In genomic region chr11:117091406-117091805, GRCm38 (mm10) we compare ENCODE assay signal across 10 mouse cellular contexts. TPM values are rescaled to one million over a fixed set of nuclear protein-coding genes. Genes with fewer than 3 reads are reported as not detected.
A peak's percentile ranks its signal among the peaks of the same experiment; 100 is the strongest.
DNase-seq lines count a peak whose midpoint lies in the region; ATAC-seq and TF ChIP-seq lines count a peak whose summit lies in the region.
"Had no signal": no experiment of that assay in that cellular context is flagged by ENCODE, and none has a peak within 500 bp of the region (broad histone marks: within the 10 kb centered on the region; RNA-seq: fewer than 3 reads in every experiment).

No protein-coding gene starts in this region.

- no peak overlapping the region for H3K27ac ChIP-seq in forebrain, embryonic 12.5 days
- H3K27ac ChIP-seq in forebrain, postnatal 0 days (ENCODE audit: low read depth, low read length), result no peak overlapping the region
- 0 out of 2 replicates have a peak overlapping the region, but pooled peaks have one; percentile 22 for H3K27ac ChIP-seq in liver, postnatal 0 days (ENCODE audit: low read depth)
- H3K27ac ChIP-seq in heart, postnatal 0 days (ENCODE audit: low read depth), result peak overlapping the region; percentile 85
- 0 out of 2 replicates have a peak overlapping the region, but pooled peaks have one; percentile 75 for H3K27ac ChIP-seq in limb, embryonic 15.5 days

- no peak for DNase-seq in forebrain, postnatal 0 days
- DNase-seq in liver, postnatal 0 days, result no peak
- no peak for DNase-seq in liver
- no peak for DNase-seq in heart, postnatal 0 days (ENCODE audit: low spot score)
- no peak for DNase-seq in adrenal gland, postnatal 4 days (ENCODE audit: low spot score in 2 of 2)
- DNase-seq in thymus, postnatal 25 days, result no peak
- DNase-seq: adrenal gland, postnatal 10 days; cerebellum, postnatal 36 days had no signal

- no peak overlapping the region for H3K9ac ChIP-seq in forebrain, embryonic 12.5 days
- H3K9ac ChIP-seq in forebrain, postnatal 0 days, result no peak overlapping the region
- no peak overlapping the region for H3K9ac ChIP-seq in liver, postnatal 0 days (replicated peaks)
- H3K9ac ChIP-seq in heart, postnatal 0 days (replicated peaks; ENCODE audit: low read depth, low read length), result no peak overlapping the region
- H3K9ac ChIP-seq in limb, embryonic 15.5 days, result no peak overlapping the region

- no peak for TF ChIP-seq CTCF in forebrain, postnatal 0 days (IDR thresholded peaks at IDR 0.05; ENCODE audit: low read depth)
- TF ChIP-seq CTCF in liver, postnatal 0 days (IDR thresholded peaks at IDR 0.05; ENCODE audit: low read depth), result no peak
- no peak for TF ChIP-seq CTCF in heart, postnatal 0 days (IDR thresholded peaks at IDR 0.05; ENCODE audit: low read depth)

- H3K27me3 ChIP-seq in forebrain, embryonic 12.5 days, result peaks cover 3% of the 10 kb centered on the region; the same call in 1 of the 2 replicates
- no peaks in the 10 kb centered on the region for H3K27me3 ChIP-seq in forebrain, postnatal 0 days (ENCODE audit: insufficient read depth, low read length)
- 0 out of 2 replicates have a peak, but pooled peaks cover 5% of the 10 kb centered on the region for H3K27me3 ChIP-seq in liver, postnatal 0 days (ENCODE audit: insufficient read depth, low read length)
- no peaks in the 10 kb centered on the region for H3K27me3 ChIP-seq in heart, postnatal 0 days (ENCODE audit: control insufficient read depth, insufficient read depth, low read length)
- H3K27me3 ChIP-seq in limb, embryonic 15.5 days, result no peaks in the 10 kb centered on the region

- no peak for TF ChIP-seq EP300 in liver, postnatal 0 days (IDR thresholded peaks at IDR 0.05; ENCODE audit: low read depth)
- TF ChIP-seq EP300 in heart, postnatal 0 days (IDR thresholded peaks at IDR 0.05; ENCODE audit: low read depth), result no peak; the same call in 1 of the 2 replicates

- no peak overlapping the region for H3K4me3 ChIP-seq in forebrain, embryonic 12.5 days (replicated peaks)
- no peak overlapping the region for H3K4me3 ChIP-seq in forebrain, postnatal 0 days (ENCODE audit: low read depth, low read length)
- no peak overlapping the region for H3K4me3 ChIP-seq in liver, postnatal 0 days (ENCODE audit: low read depth, low read length)
- H3K4me3 ChIP-seq in heart, postnatal 0 days (ENCODE audit: low read depth, low read length), result no peak overlapping the region
- no peak overlapping the region for H3K4me3 ChIP-seq in limb, embryonic 15.5 days

- WGBS in forebrain, embryonic 12.5 days, result 66% methylated on average over 4 of the region's 4 CpGs
- 69% methylated on average over 4 of the region's 4 CpGs for WGBS in forebrain, postnatal 0 days
- WGBS in liver, postnatal 0 days (ENCODE audit: insufficient replicate concordance), result 59% methylated on average over 4 of the region's 4 CpGs
- WGBS in heart, postnatal 0 days, result 53% methylated on average over 4 of the region's 4 CpGs
- 26% methylated on average over 4 of the region's 4 CpGs for WGBS in limb, embryonic 15.5 days

- H3K9me3 ChIP-seq in forebrain, embryonic 12.5 days, result no peaks in the 10 kb centered on the region
- no peaks in the 10 kb centered on the region for H3K9me3 ChIP-seq in forebrain, postnatal 0 days (ENCODE audit: low read length)
- no peaks in the 10 kb centered on the region for H3K9me3 ChIP-seq in liver, postnatal 0 days (ENCODE audit: low read length)
- H3K9me3 ChIP-seq in heart, postnatal 0 days (replicated peaks; ENCODE audit: control insufficient read depth, low read length), result no peaks in the 10 kb centered on the region
- no peaks in the 10 kb centered on the region for H3K9me3 ChIP-seq in limb, embryonic 15.5 days

- H3K4me2 ChIP-seq in forebrain, embryonic 12.5 days, result peak overlapping the region; percentile 19; the same call in 1 of the 2 replicates
- H3K4me2 ChIP-seq in forebrain, postnatal 0 days (ENCODE audit: low read depth), result no peak overlapping the region; the same call in 1 of the 2 replicates
- H3K4me2 ChIP-seq in liver, postnatal 0 days (ENCODE audit: low read depth, low read length), result peak overlapping the region; percentile 18; the same call in 1 of the 2 replicates
- H3K4me2 ChIP-seq in heart, postnatal 0 days (ENCODE audit: low read depth, low read length), result peak overlapping the region; percentile 38; the same call in 1 of the 2 replicates
- H3K4me2 ChIP-seq in limb, embryonic 15.5 days, result peak overlapping the region; percentile 37; the same call in 1 of the 2 replicates

- H3K4me1 ChIP-seq in forebrain, embryonic 12.5 days, result peaks cover 21% of the 10 kb centered on the region
- no peaks in the 10 kb centered on the region for H3K4me1 ChIP-seq in forebrain, postnatal 0 days (ENCODE audit: insufficient read depth)
- H3K4me1 ChIP-seq in liver, postnatal 0 days (ENCODE audit: insufficient read depth), result peaks cover 15% of the 10 kb centered on the region
- H3K4me1 ChIP-seq in heart, postnatal 0 days (ENCODE audit: control insufficient read depth, insufficient read depth), result peaks cover 54% of the 10 kb centered on the region
- peaks cover 35% of the 10 kb centered on the region for H3K4me1 ChIP-seq in limb, embryonic 15.5 days

- no peak for ATAC-seq in forebrain, embryonic 12.5 days (ENCODE audit: low FRiP score)
- ATAC-seq in forebrain, postnatal 0 days, result no peak
- ATAC-seq in liver, postnatal 0 days, result no peak
- no peak for ATAC-seq in heart, postnatal 0 days (ENCODE audit: insufficient read depth, low read depth)
- ATAC-seq in limb, embryonic 15.5 days (ENCODE audit: insufficient number of reproducible peaks, low FRiP score, low TSS enrichment, low read depth), result no peak

- H3K36me3 ChIP-seq in forebrain, embryonic 12.5 days (replicated peaks), result no peaks in the 10 kb centered on the region
- no peaks in the 10 kb centered on the region for H3K36me3 ChIP-seq in forebrain, postnatal 0 days (ENCODE audit: insufficient read depth)
- H3K36me3 ChIP-seq in liver, postnatal 0 days (replicated peaks; ENCODE audit: insufficient read depth, low read length), result no peaks in the 10 kb centered on the region
- H3K36me3 ChIP-seq in heart, postnatal 0 days (replicated peaks; ENCODE audit: control insufficient read depth, insufficient read depth, low read length), result no peaks in the 10 kb centered on the region
- H3K36me3 ChIP-seq in limb, embryonic 15.5 days, result no peaks in the 10 kb centered on the region

RNA-seq across cellular contexts. Expression of gene Sec14l1, which starts 23.6 kb away (rescaled TPM):
- 67.2 and 67.6 TPM in 2 replicates for polyA plus RNA-seq in forebrain, embryonic 12.5 days (2016; fragmentation: Nextera tagmentation; extraction: Ambion mirVana)
- total RNA-seq in forebrain, postnatal 0 days (2014; rRNA removed), result 81.3 and 82.9 TPM in 2 replicates
- polyA plus RNA-seq in forebrain, postnatal 0 days (2015; fragmentation: Nextera tagmentation; extraction: Ambion mirVana), result 62.1 and 65.1 TPM in 2 replicates
- 8.2 and 9.2 TPM in 2 replicates for polyA plus RNA-seq in liver, postnatal 0 days (2015; fragmentation: Nextera tagmentation; extraction: Ambion mirVana)
- total RNA-seq in heart, postnatal 0 days (2014; rRNA removed; ENCODE audit: low replicate concordance), result 62.1 and 71.6 TPM in 2 replicates
- polyA plus RNA-seq in heart, postnatal 0 days (2015; fragmentation: Nextera tagmentation; extraction: Ambion mirVana), result 36.4 and 38.0 TPM in 2 replicates
- polyA plus RNA-seq in limb, embryonic 15.5 days (2015; fragmentation: Nextera tagmentation; extraction: Ambion mirVana), result 59.2 and 69.7 TPM in 2 replicates
- 100 to 1,000 TPM; 171 to 174 TPM for total RNA-seq in adrenal gland, postnatal 4 days (2021)

Comparison
In these comparisons a context has a peak if more than half of its experiments do, and no peak if none do; other contexts are left out.
1. H3K27ac ChIP-seq: peak in liver, postnatal 0 days (single experiment), heart, postnatal 0 days (single experiment) and limb, embryonic 15.5 days (single experiment); none in forebrain, embryonic 12.5 days (single experiment) and forebrain, postnatal 0 days (single experiment).